Mouse (Mus musculus) stomach, postnatal 0 days (tissue): Measurements from ENCODE around the gene Cpsf3.

Experiments
- CTCF ChIP-seq: IDR thresholded peaks from 2 replicates; pipeline ENCODE4 v1.5.1; 2016; ENCODE audit warnings: antibody characterized with exemption, low read depth, mild to moderate bottlenecking, moderate library complexity
- EP300 ChIP-seq: optimal IDR thresholded peaks from 2 replicates; pipeline ENCODE3; 2016; ENCODE audit warnings: antibody characterized with exemption

DNA sequence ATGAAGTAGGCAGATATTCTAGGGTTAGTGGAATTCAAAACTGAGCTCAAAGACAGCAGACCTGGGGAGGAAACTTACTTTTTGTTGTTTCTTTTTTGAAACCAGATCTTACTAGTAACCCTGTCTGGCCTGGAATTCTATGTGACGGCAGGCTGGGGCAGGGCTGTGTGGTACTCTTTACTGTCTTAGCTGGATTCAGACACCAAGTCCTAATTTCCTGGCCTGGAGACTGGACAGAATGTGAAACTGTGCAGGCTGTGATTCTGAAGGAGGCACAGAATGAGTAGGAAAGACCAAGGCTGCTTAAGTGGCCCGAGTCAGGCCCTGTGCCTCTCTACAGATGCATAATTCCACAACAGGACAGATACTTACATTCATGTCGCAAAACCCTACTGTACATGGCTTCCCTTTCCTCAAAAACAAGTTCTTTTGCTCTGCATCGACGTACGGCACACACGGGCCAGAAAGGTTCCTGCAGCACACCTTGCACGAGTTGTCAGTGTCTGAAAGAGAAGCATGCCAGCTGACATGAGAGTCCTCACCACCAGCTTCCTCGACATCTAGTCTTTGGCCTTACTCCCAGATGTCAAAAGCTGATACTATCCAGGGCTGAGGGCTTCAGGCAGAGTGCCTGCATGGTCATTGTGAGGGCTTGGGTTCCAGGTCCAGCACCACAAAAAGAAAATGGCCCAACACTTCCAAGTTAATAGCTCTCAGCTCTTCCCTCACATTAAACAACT is 44.6 kb downstream of the Cpsf3 start:
- TF ChIP-seq CTCF (no peak), EP300 (no peak)
